Mouse (Mus musculus) CH12.LX (cell line): Measurements from ENCODE around the gene Acadl. TPM values are rescaled to one million over a fixed set of nuclear protein-coding genes. Genes with fewer than 3 reads are reported as not detected.

Experiments used
- DNase-seq: peaks from one replicate; pipeline ENCODE4 v3.0.0-alpha.2; 2013; ENCODE audit errors: extremely low read depth
- H3K27ac ChIP-seq: 2 replicates; pipeline ENCODE4 v1.5.1; 2012; ENCODE audit warnings: low read depth, mild to moderate bottlenecking, control low read depth, moderate library complexity; ENCODE audit not compliant: insufficient read depth
- H3K27me3 ChIP-seq: replicated peaks from 2 replicates; pipeline ENCODE3; 2012; ENCODE audit warnings: inconsistent platforms
- H3K36me3 ChIP-seq, 2 experiments: replicated peaks in 1 of 2; 2 replicates each; pipeline versions ENCODE3 to v1.6.1; 2012; ENCODE audit warnings: inconsistent platforms in 1 of 2, low read length in 1 of 2, mild to moderate bottlenecking in 1 of 2, mixed read lengths in 1 of 2, moderate library complexity in 1 of 2; ENCODE audit not compliant: control insufficient read depth in 1 of 2, insufficient read depth in 1 of 2
- H3K4me1 ChIP-seq, 2 experiments: 2 replicates each; pipeline ENCODE4 v1.6.1; 2012; ENCODE audit warnings: inconsistent platforms in 1 of 2, moderate library complexity in 1 of 2; ENCODE audit not compliant: insufficient read depth in 2 of 2, control insufficient read depth in 1 of 2
- H3K4me2 ChIP-seq: 2 replicates; pipeline ENCODE4 v1.6.1; 2012; ENCODE audit warnings: low read depth, mild to moderate bottlenecking, control low read depth; ENCODE audit not compliant: poor library complexity, insufficient read depth, severe bottlenecking
- H3K4me3 ChIP-seq, 3 experiments: fragments of 150-350 bp in 1 of 3; sonication (generic) in 1 of 3; replicated peaks in 1 of 3; 2 replicates each; pipeline versions ENCODE3 to v1.5.1; 2011 to 2012; ENCODE audit warnings: low read depth in 2 of 3, low read length in 2 of 3, mild to moderate bottlenecking in 2 of 3, moderate library complexity in 2 of 3, control low read depth in 1 of 3, improper control_type of control experiment in 1 of 3, inconsistent platforms in 1 of 3, mixed read lengths in 1 of 3; ENCODE audit not compliant: poor library complexity in 1 of 3
- H3K79me2 ChIP-seq: replicated peaks from 2 replicates; pipeline ENCODE4 v1.6.1; 2012; ENCODE audit warnings: mild to moderate bottlenecking, moderate library complexity; ENCODE audit not compliant: control insufficient read depth, poor library complexity, insufficient read depth, severe bottlenecking; ENCODE audit errors: extremely low read depth
- H3K9ac ChIP-seq: 2 replicates; pipeline ENCODE4 v1.6.1; 2012; ENCODE audit warnings: low read depth, mild to moderate bottlenecking, control low read depth, moderate library complexity; ENCODE audit not compliant: insufficient read depth
- H3K9me3 ChIP-seq: replicated peaks from 2 replicates; pipeline ENCODE3; 2012; ENCODE audit warnings: low read length, inconsistent platforms, mixed read lengths
- BHLHE40 ChIP-seq: IDR thresholded peaks from 2 replicates; pipeline ENCODE4 v1.6.1; 2011; ENCODE audit warnings: mild to moderate bottlenecking, low read depth, low read length, improper control_type of control experiment
- CHD1 ChIP-seq: IDR thresholded peaks from 2 replicates; pipeline ENCODE4 v1.6.1; 2012; ENCODE audit warnings: low read depth, low read length, improper control_type of control experiment, inconsistent platforms
- CHD2 ChIP-seq: IDR thresholded peaks from 2 replicates; pipeline ENCODE4 v1.6.1; 2011; ENCODE audit warnings: low read length, improper control_type of control experiment
- CTCF ChIP-seq, 2 experiments: IDR thresholded peaks in 1 of 2; conservative IDR thresholded peaks in 1 of 2; 2 replicates each; pipeline ENCODE4 v1.5.1; 2011 to 2012; ENCODE audit warnings: low read depth in 2 of 2, low read length in 2 of 2, improper control_type of control experiment in 1 of 2, inconsistent platforms in 1 of 2, mild to moderate bottlenecking in 1 of 2, moderate library complexity in 1 of 2
- E2F4 ChIP-seq: IDR thresholded peaks from 2 replicates; pipeline ENCODE4 v1.6.1; 2011; ENCODE audit warnings: low read depth, low read length, improper control_type of control experiment; ENCODE audit not compliant: insufficient replicate concordance
- ELF1 ChIP-seq: IDR thresholded peaks from 2 replicates; pipeline ENCODE4 v1.6.1; 2014; ENCODE audit warnings: low read depth, mild to moderate bottlenecking, inconsistent platforms, low read length, improper control_type of control experiment
- ETS1 ChIP-seq: conservative IDR thresholded peaks from 2 replicates; pipeline ENCODE4 v1.6.1; 2012; ENCODE audit warnings: low read depth, mild to moderate bottlenecking, inconsistent platforms, low read length, improper control_type of control experiment, moderate library complexity
- HCFC1 ChIP-seq: IDR thresholded peaks from 2 replicates; pipeline ENCODE4 v1.6.1; 2012; ENCODE audit warnings: low read depth, mild to moderate bottlenecking, inconsistent platforms, low read length, improper control_type of control experiment
- IRF4 ChIP-seq: IDR thresholded peaks from 2 replicates; pipeline ENCODE4 v1.6.1; 2014; ENCODE audit warnings: low read depth, mild to moderate bottlenecking, inconsistent platforms, low read length, improper control_type of control experiment
- JUN ChIP-seq: IDR thresholded peaks from 2 replicates; pipeline ENCODE4 v1.6.1; 2011; ENCODE audit warnings: low read depth, mild to moderate bottlenecking, low read length, improper control_type of control experiment, moderate library complexity; ENCODE audit not compliant: insufficient read depth
- KAT2A ChIP-seq: IDR thresholded peaks from 2 replicates; pipeline ENCODE4 v1.6.1; 2012; ENCODE audit warnings: low read length, improper control_type of control experiment, inconsistent platforms; ENCODE audit not compliant: insufficient replicate concordance
- MAFK ChIP-seq: IDR thresholded peaks from 2 replicates; pipeline ENCODE4 v1.6.1; 2011; ENCODE audit warnings: low read length, improper control_type of control experiment; ENCODE audit not compliant: insufficient replicate concordance
- MXI1 ChIP-seq: IDR thresholded peaks from 2 replicates; pipeline ENCODE4 v1.6.1; 2011; ENCODE audit warnings: mild to moderate bottlenecking, low read depth, low read length, improper control_type of control experiment
- MYC ChIP-seq: IDR thresholded peaks from 2 replicates; pipeline ENCODE4 v1.6.1; 2011; ENCODE audit warnings: low read depth, mild to moderate bottlenecking, improper control_type of control experiment, low read length
- PAX5 ChIP-seq: IDR thresholded peaks from 2 replicates; pipeline ENCODE4 v1.6.1; 2012; ENCODE audit warnings: low read length, inconsistent platforms, mixed read lengths
- POLR2AphosphoS2 ChIP-seq: IDR thresholded peaks from 2 replicates; pipeline ENCODE4 v1.6.1; 2011; ENCODE audit warnings: low read depth, low read length, improper control_type of control experiment
- SIN3A ChIP-seq: IDR thresholded peaks from 2 replicates; pipeline ENCODE4 v1.6.1; 2012; ENCODE audit warnings: low read length, improper control_type of control experiment, inconsistent platforms
- SMC3 ChIP-seq: IDR thresholded peaks from 2 replicates; pipeline ENCODE4 v1.6.1; 2011; ENCODE audit warnings: low read depth, low read length, improper control_type of control experiment
- TBP ChIP-seq: conservative IDR thresholded peaks from 2 replicates; pipeline ENCODE4 v1.6.1; 2011; ENCODE audit warnings: low read depth, low read length, improper control_type of control experiment
- UBTF ChIP-seq: IDR thresholded peaks from 2 replicates; pipeline ENCODE4 v1.6.1; 2012; ENCODE audit warnings: low read depth, mild to moderate bottlenecking, inconsistent platforms, low read length, improper control_type of control experiment, moderate library complexity
- USF2 ChIP-seq: conservative IDR thresholded peaks from 2 replicates; pipeline ENCODE4 v1.6.1; 2011; ENCODE audit warnings: low read depth, low read length, improper control_type of control experiment
- ZC3H11A ChIP-seq: IDR thresholded peaks from 2 replicates; pipeline ENCODE4 v1.6.1; 2012; ENCODE audit warnings: low read depth, mild to moderate bottlenecking, inconsistent platforms, low read length, improper control_type of control experiment
- ZKSCAN1 ChIP-seq: IDR thresholded peaks from 2 replicates; pipeline ENCODE4 v1.6.1; 2012; ENCODE audit warnings: low read depth, inconsistent platforms, low read length, improper control_type of control experiment, borderline replicate concordance
- ZMIZ1 ChIP-seq: IDR thresholded peaks from 2 replicates; pipeline ENCODE4 v1.6.1; 2012; ENCODE audit warnings: low read depth, mild to moderate bottlenecking, inconsistent platforms, low read length, improper control_type of control experiment
- ZNF384 ChIP-seq: IDR thresholded peaks from 2 replicates; pipeline ENCODE4 v1.6.1; 2012; ENCODE audit warnings: low read depth, low read length, improper control_type of control experiment, inconsistent platforms
- dilution Hi-C: fragments of 300-500 bp; cut with MboI; formaldehyde crosslinking; loops from 2 replicates; pipeline ENCODE4 v1.14.3; 2020; ENCODE audit warnings: low sequenced_read_pairs; ENCODE audit not compliant: extremely low pct_unique_long_range_greater_than_20kb, extremely low pct_ligation_motif_present
- in situ Hi-C: fragments of 300-500 bp; cut with MboI; formaldehyde crosslinking; loops from 3 replicates; pipeline ENCODE4 v1.14.3; 2019; ENCODE audit warnings: low sequenced_read_pairs, low pct_ligation_motif_present, low pct_unique_long_range_greater_than_20kb, mixed read lengths
- polyA plus RNA-seq: library from polyadenylated mRNA; unstranded; fragments of >175 nt; gene quantifications from 2 replicates; pipeline ENCODE4 v1.2.1, GENCODE M21; 2012; ENCODE audit warnings: low read depth; ENCODE audit not compliant: insufficient read length
- total RNA-seq, 2 experiments: library from RNA; depleted of rRNA; stranded (reverse); fragments of 300-350 nt in 1 of 2; fragments of >200 nt in 1 of 2; gene quantifications; 2 replicates each; pipeline ENCODE4 v1.2.3; 2012 to 2014

Gene Acadl
- total and polyA plus RNA-seq, 3 experiments = 24.7 to 58.9 (median 26.2) TPM

DNA sequence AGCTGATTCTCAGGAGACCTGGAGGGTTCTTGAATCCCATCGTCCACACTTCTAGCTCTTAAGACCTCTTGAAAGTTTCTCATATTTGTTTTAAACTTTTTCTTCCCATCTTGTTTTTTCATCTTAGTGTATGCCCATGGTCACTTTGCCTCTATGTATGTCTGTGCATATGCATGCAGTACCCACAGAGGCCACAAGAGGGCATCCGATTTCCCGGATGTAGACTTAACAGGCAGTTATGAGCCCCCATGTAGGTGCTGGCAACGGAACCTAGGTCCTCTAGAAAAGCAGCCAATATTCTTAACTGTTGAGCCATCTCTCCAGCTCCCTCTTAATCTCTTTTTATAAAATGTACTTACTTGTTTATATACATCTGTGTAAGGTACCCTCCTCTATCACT, 15.6 kb downstream of the Acadl start:
- dilution Hi-C loops (no loop called here), in situ Hi-C loops (no loop called here)
- Histone ChIP-seq H3K27ac (no peak overlapping the region), H3K79me2 (no peaks in the 10 kb centered on the region), H3K4me2 (no peak overlapping the region), H3K27me3 (no peaks in the 10 kb centered on the region), H3K4me3 (no peak overlapping the region), H3K4me1 (no peaks in the 10 kb centered on the region), H3K9me3 (peaks cover 11% of the 10 kb centered on the region), H3K9ac (no peak overlapping the region), H3K36me3 (peaks cover 66 to 76% of the 10 kb centered on the region in 2 experiments)
- peak; percentile 31 for DNase-seq
- no peak for TF ChIP-seq ELF1
- TF ChIP-seq KAT2A = no peak
- TF ChIP-seq ZC3H11A = no peak
- TF ChIP-seq ETS1 = no peak
- TF ChIP-seq PAX5 = no peak
- no peak for TF ChIP-seq JUN
- TF ChIP-seq POLR2AphosphoS2 = no peak
- TF ChIP-seq SMC3 = peak; percentile 54
- peak; percentile 23 to 57 for TF ChIP-seq CTCF (conservative IDR thresholded peaks at IDR 0.05 in 1 of 2, IDR thresholded peaks at IDR 0.05 in 1 of 2; ENCODE audit: low read depth in 2 of 2, low read length in 2 of 2)
- no peak for TF ChIP-seq ZNF384
- no peak for TF ChIP-seq ZMIZ1

DNA sequence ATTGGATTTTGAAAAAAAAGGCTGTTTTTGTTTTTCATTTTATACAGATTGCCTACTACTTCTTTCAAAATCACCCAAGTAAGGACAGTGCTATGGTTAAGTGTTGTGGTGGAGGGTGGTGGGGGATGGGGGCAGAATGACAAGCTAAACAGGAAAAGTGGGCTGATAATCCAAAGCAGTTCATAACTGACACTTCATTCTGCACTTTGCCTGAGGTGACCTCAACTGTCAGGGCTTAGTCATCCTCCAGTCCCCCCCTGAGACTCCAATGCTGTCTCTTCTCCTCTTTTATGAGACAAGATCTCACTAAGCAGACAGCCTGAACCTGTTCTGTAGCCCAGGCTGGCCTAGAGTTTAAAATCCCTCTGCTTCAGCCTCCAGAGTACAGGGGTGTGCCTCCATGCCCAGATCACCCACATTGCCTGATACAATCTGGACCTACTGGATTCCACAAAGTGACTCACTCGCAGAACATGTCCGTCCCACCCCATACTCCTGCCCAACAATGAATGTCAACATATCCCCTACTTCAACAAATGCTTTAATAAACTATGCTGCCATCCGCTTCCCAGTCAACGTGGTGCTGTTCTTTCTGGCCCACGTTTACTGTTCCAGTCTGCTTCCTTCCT, 17.3 kb downstream of the Acadl start:
- Histone ChIP-seq H3K4me1 (no peaks in the 10 kb centered on the region), H3K27ac (no peak overlapping the region), H3K9ac (no peak overlapping the region), H3K4me2 (no peak overlapping the region), H3K79me2 (no peaks in the 10 kb centered on the region), H3K4me3 (no peak overlapping the region), H3K27me3 (no peaks in the 10 kb centered on the region), H3K36me3 (peaks cover 61 to 74% of the 10 kb centered on the region in 2 experiments), H3K9me3 (peaks cover 11% of the 10 kb centered on the region)
- dilution Hi-C loops (no loop called here), in situ Hi-C loops (no loop called here)
- no peak for TF ChIP-seq MYC
- no peak for TF ChIP-seq MAFK
- no peak for TF ChIP-seq CTCF (conservative IDR thresholded peaks at IDR 0.05 in 1 of 2, IDR thresholded peaks at IDR 0.05 in 1 of 2; ENCODE audit: low read depth in 2 of 2, low read length in 2 of 2)
- no peak for TF ChIP-seq HCFC1
- no peak for TF ChIP-seq USF2
- no peak for TF ChIP-seq POLR2AphosphoS2
- TF ChIP-seq SIN3A = no peak
- TF ChIP-seq IRF4 = no peak
- no peak for TF ChIP-seq CHD1
- no peak for TF ChIP-seq KAT2A
- TF ChIP-seq TBP = no peak
- no peak for TF ChIP-seq E2F4
- no peak for TF ChIP-seq BHLHE40
- TF ChIP-seq CHD2 = no peak
- TF ChIP-seq MXI1 = no peak
- no peak for TF ChIP-seq JUN
- no peak for TF ChIP-seq ZKSCAN1
- TF ChIP-seq UBTF = no peak
- DNase-seq = no peak
